Mouse (Mus musculus) liver, postnatal 0 days (tissue): ENCODE results near the gene Emp1.

ENCODE experiments used
- CTCF ChIP-seq: sonication (generic); IDR thresholded peaks from 2 replicates; pipeline ENCODE4 v1.5.1; 2016; ENCODE audit warnings: antibody characterized with exemption, low read depth
- EP300 ChIP-seq: IDR thresholded peaks from 2 replicates; pipeline ENCODE4 v1.6.1; 2016; ENCODE audit warnings: antibody characterized with exemption, low read depth, mild to moderate bottlenecking

- TF ChIP-seq CTCF (no peak), EP300 (no peak)
Measured at GRCm38 (mm10) chr6:135322749-135323148, 39.6 kb upstream of the Emp1 start.
